Mouse (Mus musculus) CH12.LX (cell line): Measurements from ENCODE around the gene Sdhb. TPM values are rescaled to one million over a fixed set of nuclear protein-coding genes. Genes with fewer than 3 reads are reported as not detected.

Source experiments
- DNase-seq: peaks from one replicate; pipeline ENCODE4 v3.0.0-alpha.2; 2013; ENCODE audit errors: extremely low read depth
- H3K27ac ChIP-seq: 2 replicates; pipeline ENCODE4 v1.5.1; 2012; ENCODE audit warnings: low read depth, mild to moderate bottlenecking, control low read depth, moderate library complexity; ENCODE audit not compliant: insufficient read depth
- H3K27me3 ChIP-seq: replicated peaks from 2 replicates; pipeline ENCODE3; 2012; ENCODE audit warnings: inconsistent platforms
- H3K36me3 ChIP-seq, 2 experiments: replicated peaks in 1 of 2; 2 replicates each; pipeline versions ENCODE3 to v1.6.1; 2012; ENCODE audit warnings: inconsistent platforms in 1 of 2, low read length in 1 of 2, mild to moderate bottlenecking in 1 of 2, mixed read lengths in 1 of 2, moderate library complexity in 1 of 2; ENCODE audit not compliant: control insufficient read depth in 1 of 2, insufficient read depth in 1 of 2
- H3K4me1 ChIP-seq, 2 experiments: 2 replicates each; pipeline ENCODE4 v1.6.1; 2012; ENCODE audit warnings: inconsistent platforms in 1 of 2, moderate library complexity in 1 of 2; ENCODE audit not compliant: insufficient read depth in 2 of 2, control insufficient read depth in 1 of 2
- H3K4me2 ChIP-seq: 2 replicates; pipeline ENCODE4 v1.6.1; 2012; ENCODE audit warnings: low read depth, mild to moderate bottlenecking, control low read depth; ENCODE audit not compliant: poor library complexity, insufficient read depth, severe bottlenecking
- H3K4me3 ChIP-seq, 3 experiments: fragments of 150-350 bp in 1 of 3; sonication (generic) in 1 of 3; replicated peaks in 1 of 3; 2 replicates each; pipeline versions ENCODE3 to v1.5.1; 2011 to 2012; ENCODE audit warnings: low read depth in 2 of 3, low read length in 2 of 3, mild to moderate bottlenecking in 2 of 3, moderate library complexity in 2 of 3, control low read depth in 1 of 3, improper control_type of control experiment in 1 of 3, inconsistent platforms in 1 of 3, mixed read lengths in 1 of 3; ENCODE audit not compliant: poor library complexity in 1 of 3
- H3K79me2 ChIP-seq: replicated peaks from 2 replicates; pipeline ENCODE4 v1.6.1; 2012; ENCODE audit warnings: mild to moderate bottlenecking, moderate library complexity; ENCODE audit not compliant: control insufficient read depth, poor library complexity, insufficient read depth, severe bottlenecking; ENCODE audit errors: extremely low read depth
- H3K9ac ChIP-seq: 2 replicates; pipeline ENCODE4 v1.6.1; 2012; ENCODE audit warnings: low read depth, mild to moderate bottlenecking, control low read depth, moderate library complexity; ENCODE audit not compliant: insufficient read depth
- H3K9me3 ChIP-seq: replicated peaks from 2 replicates; pipeline ENCODE3; 2012; ENCODE audit warnings: low read length, inconsistent platforms, mixed read lengths
- CTCF ChIP-seq, 2 experiments: IDR thresholded peaks in 1 of 2; conservative IDR thresholded peaks in 1 of 2; 2 replicates each; pipeline ENCODE4 v1.5.1; 2011 to 2012; ENCODE audit warnings: low read depth in 2 of 2, low read length in 2 of 2, improper control_type of control experiment in 1 of 2, inconsistent platforms in 1 of 2, mild to moderate bottlenecking in 1 of 2, moderate library complexity in 1 of 2
- ELF1 ChIP-seq: IDR thresholded peaks from 2 replicates; pipeline ENCODE4 v1.6.1; 2014; ENCODE audit warnings: low read depth, mild to moderate bottlenecking, inconsistent platforms, low read length, improper control_type of control experiment
- ETS1 ChIP-seq: conservative IDR thresholded peaks from 2 replicates; pipeline ENCODE4 v1.6.1; 2012; ENCODE audit warnings: low read depth, mild to moderate bottlenecking, inconsistent platforms, low read length, improper control_type of control experiment, moderate library complexity
- HCFC1 ChIP-seq: IDR thresholded peaks from 2 replicates; pipeline ENCODE4 v1.6.1; 2012; ENCODE audit warnings: low read depth, mild to moderate bottlenecking, inconsistent platforms, low read length, improper control_type of control experiment
- IRF4 ChIP-seq: IDR thresholded peaks from 2 replicates; pipeline ENCODE4 v1.6.1; 2014; ENCODE audit warnings: low read depth, mild to moderate bottlenecking, inconsistent platforms, low read length, improper control_type of control experiment
- JUN ChIP-seq: IDR thresholded peaks from 2 replicates; pipeline ENCODE4 v1.6.1; 2011; ENCODE audit warnings: low read depth, mild to moderate bottlenecking, low read length, improper control_type of control experiment, moderate library complexity; ENCODE audit not compliant: insufficient read depth
- KAT2A ChIP-seq: IDR thresholded peaks from 2 replicates; pipeline ENCODE4 v1.6.1; 2012; ENCODE audit warnings: low read length, improper control_type of control experiment, inconsistent platforms; ENCODE audit not compliant: insufficient replicate concordance
- MAFK ChIP-seq: IDR thresholded peaks from 2 replicates; pipeline ENCODE4 v1.6.1; 2011; ENCODE audit warnings: low read length, improper control_type of control experiment; ENCODE audit not compliant: insufficient replicate concordance
- MAX ChIP-seq: IDR thresholded peaks from 2 replicates; pipeline ENCODE4 v1.6.1; 2011; ENCODE audit warnings: low read length, improper control_type of control experiment
- MAZ ChIP-seq: IDR thresholded peaks from 2 replicates; pipeline ENCODE4 v1.6.1; 2012; ENCODE audit warnings: low read depth, mild to moderate bottlenecking, inconsistent platforms, low read length, improper control_type of control experiment, moderate library complexity
- MEF2A ChIP-seq: IDR thresholded peaks from 2 replicates; pipeline ENCODE4 v1.6.1; 2014; ENCODE audit warnings: low read depth, mild to moderate bottlenecking, inconsistent platforms, low read length, improper control_type of control experiment, borderline replicate concordance
- MXI1 ChIP-seq: IDR thresholded peaks from 2 replicates; pipeline ENCODE4 v1.6.1; 2011; ENCODE audit warnings: mild to moderate bottlenecking, low read depth, low read length, improper control_type of control experiment
- MYC ChIP-seq: IDR thresholded peaks from 2 replicates; pipeline ENCODE4 v1.6.1; 2011; ENCODE audit warnings: low read depth, mild to moderate bottlenecking, improper control_type of control experiment, low read length
- PAX5 ChIP-seq: IDR thresholded peaks from 2 replicates; pipeline ENCODE4 v1.6.1; 2012; ENCODE audit warnings: low read length, inconsistent platforms, mixed read lengths
- POLR2A ChIP-seq: IDR thresholded peaks from 2 replicates; pipeline ENCODE4 v1.6.1; 2011; ENCODE audit warnings: low read depth, mild to moderate bottlenecking, improper control_type of control experiment, low read length
- POLR2AphosphoS2 ChIP-seq: IDR thresholded peaks from 2 replicates; pipeline ENCODE4 v1.6.1; 2011; ENCODE audit warnings: low read depth, low read length, improper control_type of control experiment
- RAD21 ChIP-seq: IDR thresholded peaks from 2 replicates; pipeline ENCODE4 v1.6.1; 2011; ENCODE audit warnings: low read depth, mild to moderate bottlenecking, low read length, improper control_type of control experiment, moderate library complexity
- RCOR1 ChIP-seq: conservative IDR thresholded peaks from 2 replicates; pipeline ENCODE4 v1.6.1; 2012; ENCODE audit warnings: low read depth, mild to moderate bottlenecking, inconsistent platforms, low read length, improper control_type of control experiment
- SIN3A ChIP-seq: IDR thresholded peaks from 2 replicates; pipeline ENCODE4 v1.6.1; 2012; ENCODE audit warnings: low read length, improper control_type of control experiment, inconsistent platforms
- SMC3 ChIP-seq: IDR thresholded peaks from 2 replicates; pipeline ENCODE4 v1.6.1; 2011; ENCODE audit warnings: low read depth, low read length, improper control_type of control experiment
- TBP ChIP-seq: conservative IDR thresholded peaks from 2 replicates; pipeline ENCODE4 v1.6.1; 2011; ENCODE audit warnings: low read depth, low read length, improper control_type of control experiment
- TCF12 ChIP-seq: IDR thresholded peaks from 2 replicates; pipeline ENCODE4 v1.6.1; 2014; ENCODE audit warnings: low read depth, mild to moderate bottlenecking, inconsistent platforms, low read length, improper control_type of control experiment
- USF2 ChIP-seq: conservative IDR thresholded peaks from 2 replicates; pipeline ENCODE4 v1.6.1; 2011; ENCODE audit warnings: low read depth, low read length, improper control_type of control experiment
- ZC3H11A ChIP-seq: IDR thresholded peaks from 2 replicates; pipeline ENCODE4 v1.6.1; 2012; ENCODE audit warnings: low read depth, mild to moderate bottlenecking, inconsistent platforms, low read length, improper control_type of control experiment
- ZKSCAN1 ChIP-seq: IDR thresholded peaks from 2 replicates; pipeline ENCODE4 v1.6.1; 2012; ENCODE audit warnings: low read depth, inconsistent platforms, low read length, improper control_type of control experiment, borderline replicate concordance
- dilution Hi-C: fragments of 300-500 bp; cut with MboI; formaldehyde crosslinking; loops from 2 replicates; pipeline ENCODE4 v1.14.3; 2020; ENCODE audit warnings: low sequenced_read_pairs; ENCODE audit not compliant: extremely low pct_unique_long_range_greater_than_20kb, extremely low pct_ligation_motif_present
- in situ Hi-C: fragments of 300-500 bp; cut with MboI; formaldehyde crosslinking; loops from 3 replicates; pipeline ENCODE4 v1.14.3; 2019; ENCODE audit warnings: low sequenced_read_pairs, low pct_ligation_motif_present, low pct_unique_long_range_greater_than_20kb, mixed read lengths
- polyA plus RNA-seq: library from polyadenylated mRNA; unstranded; fragments of >175 nt; gene quantifications from 2 replicates; pipeline ENCODE4 v1.2.1, GENCODE M21; 2012; ENCODE audit warnings: low read depth; ENCODE audit not compliant: insufficient read length
- total RNA-seq, 2 experiments: library from RNA; depleted of rRNA; stranded (reverse); fragments of 300-350 nt in 1 of 2; fragments of >200 nt in 1 of 2; gene quantifications; 2 replicates each; pipeline ENCODE4 v1.2.3; 2012 to 2014

Gene Sdhb
- total and polyA plus RNA-seq, 3 experiments: 156 to 190 (median 188) TPM

- no peak for TF ChIP-seq ELF1
- no peak for TF ChIP-seq USF2
- TF ChIP-seq ETS1: no peak
- no peak for TF ChIP-seq MEF2A
- TF ChIP-seq ZKSCAN1: no peak
- no peak for TF ChIP-seq JUN
- no peak for TF ChIP-seq KAT2A
- TF ChIP-seq, all 38 proteins: peak for 0
- in situ Hi-C loops: no loop called here
- Histone ChIP-seq H3K4me3 (no peak overlapping the region), H3K79me2 (no peaks in the 10 kb centered on the region), H3K4me2 (no peak overlapping the region), H3K27ac (no peak overlapping the region), H3K9me3 (no peaks in the 10 kb centered on the region), H3K4me1 (peaks cover 0 to 5% of the 10 kb centered on the region in 2 experiments; a peak in 3 of 4 replicates), H3K9ac (no peak overlapping the region), H3K27me3 (peaks cover 93% of the 10 kb centered on the region), H3K36me3 (no peaks in the 10 kb centered on the region)
- DNase-seq: no peak
- dilution Hi-C loops: no loop called here
These were observed 49.6 kb upstream of the Sdhb start for GRCm38 (mm10) chr4:140911416-140911815.

GRCm38 (mm10) chr4:140912271-140912833 lies 48.7 kb upstream of the Sdhb start:
- H3K9me3 ChIP-seq: no peaks in the 10 kb centered on the region
- peaks cover 91% of the 10 kb centered on the region for H3K27me3 ChIP-seq
- no peaks in the 10 kb centered on the region for H3K79me2 ChIP-seq
- H3K9ac ChIP-seq: no peak overlapping the region
- no peaks in the 10 kb centered on the region for H3K36me3 ChIP-seq
- H3K4me3 ChIP-seq: no peak overlapping the region
- peaks cover 0 to 5% of the 10 kb centered on the region in 2 experiments; a peak in 2 of 4 replicates for H3K4me1 ChIP-seq
- no peak for DNase-seq
- no peak overlapping the region for H3K4me2 ChIP-seq
- in situ Hi-C loops: no loop called here
- TF ChIP-seq ZC3H11A: no peak
- TF ChIP-seq MAZ: no peak
- no peak for TF ChIP-seq MXI1
- no peak for TF ChIP-seq TBP
- no peak for TF ChIP-seq HCFC1
- no peak for TF ChIP-seq RAD21
- TF ChIP-seq ETS1: no peak
- no peak for TF ChIP-seq MAFK
- TF ChIP-seq TCF12: no peak
- TF ChIP-seq MYC: no peak
- no peak for TF ChIP-seq IRF4
- TF ChIP-seq RCOR1: no peak
- TF ChIP-seq KAT2A: no peak
- TF ChIP-seq POLR2A: no peak
- no peak for TF ChIP-seq CTCF (conservative IDR thresholded peaks at IDR 0.05 in 1 of 2, IDR thresholded peaks at IDR 0.05 in 1 of 2; ENCODE audit: low read depth in 2 of 2, low read length in 2 of 2)
- no peak for TF ChIP-seq POLR2AphosphoS2
- TF ChIP-seq SIN3A: no peak
- TF ChIP-seq PAX5: no peak
- TF ChIP-seq MAX: no peak
- no peak for TF ChIP-seq SMC3
- dilution Hi-C loops: no loop called here
- H3K27ac ChIP-seq: no peak overlapping the region
